Mouse (Mus musculus) spleen, adult 12 weeks (tissue): ENCODE measurements around the gene Srek1.
A peak's percentile ranks its signal among the peaks of the same experiment; 100 is the strongest.

ENCODE experiments used
- DNase-seq: peaks from one replicate; pipeline ENCODE4 v3.0.0; 2022; ENCODE audit warnings: low spot score

The Srek1 gene

DNA sequence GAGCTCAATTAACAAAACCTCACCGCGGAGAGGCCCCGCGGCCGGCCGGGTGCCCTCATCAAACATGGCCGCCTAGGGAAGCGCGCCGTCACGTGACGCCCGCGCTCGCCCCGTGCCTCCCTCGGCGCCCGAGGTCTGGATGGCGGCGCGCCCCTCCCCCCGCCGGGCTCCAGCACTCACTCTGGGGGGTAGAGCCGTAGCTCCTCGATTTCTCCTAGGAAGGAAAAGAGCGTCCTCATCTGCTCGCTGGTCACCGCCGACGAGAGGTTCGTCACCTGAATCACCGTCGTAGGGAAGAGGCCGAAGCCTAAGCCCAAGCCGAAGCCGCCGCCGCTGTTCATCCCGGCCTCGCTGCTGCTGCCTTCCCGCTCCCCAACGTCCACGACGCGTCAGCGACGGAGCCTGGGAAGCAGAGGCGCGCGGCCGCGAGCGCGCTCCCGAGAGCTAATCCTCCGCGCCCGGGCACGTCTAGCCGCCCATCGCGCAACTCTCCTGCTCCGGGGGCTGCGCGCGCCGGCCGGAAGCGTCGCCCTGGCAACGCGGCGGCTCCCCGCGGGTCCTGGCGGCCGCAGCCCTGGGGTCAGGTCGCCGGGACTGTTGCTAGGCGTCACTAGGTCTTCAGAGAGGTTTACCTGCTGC, at the start of gene Srek1:
Gene Srek1 (minus strand): TSS at position 490 of the 639 bp plus-strand sequence.
- peak; percentile 86 for DNase-seq

DNA sequence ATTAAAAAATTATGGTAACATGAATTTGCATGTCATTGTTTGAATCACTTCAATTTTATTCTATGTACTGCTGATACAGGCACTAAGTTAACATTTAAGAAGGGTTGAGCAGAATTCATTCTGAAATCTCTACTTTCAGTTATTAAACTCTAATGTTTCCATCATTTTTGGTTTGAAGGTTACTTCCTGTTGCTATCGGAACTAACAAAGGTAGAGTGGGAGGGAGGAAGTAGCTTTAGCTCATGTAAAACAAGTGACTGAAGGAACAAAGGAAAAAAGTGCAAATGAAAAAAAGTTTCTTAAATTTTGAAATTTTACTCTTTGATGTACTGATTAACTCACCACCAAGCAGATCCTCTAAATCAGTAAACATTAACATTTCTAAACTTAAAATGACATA, 47.9 kb upstream of the Srek1 start:
- no peak for DNase-seq

DNA sequence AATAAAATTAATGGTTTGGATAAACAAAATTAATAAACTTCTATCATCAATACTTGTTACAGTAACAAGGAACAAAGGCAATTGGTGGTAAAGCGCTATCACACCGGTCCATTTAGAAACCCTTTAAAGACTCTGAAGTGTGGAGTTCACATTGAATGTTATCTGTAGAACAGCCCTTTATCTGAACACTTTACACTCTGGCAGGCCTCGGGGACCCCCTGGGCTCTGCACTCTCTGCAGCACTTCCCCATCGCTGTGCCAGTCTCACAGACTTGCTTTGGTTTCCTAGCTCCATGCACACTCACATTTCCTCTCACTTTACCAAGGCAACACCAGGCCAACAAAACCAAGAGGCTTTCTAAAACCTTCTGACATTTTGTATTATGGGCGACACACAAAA, 45.0 kb upstream of the Srek1 start:
- no peak for DNase-seq

DNA sequence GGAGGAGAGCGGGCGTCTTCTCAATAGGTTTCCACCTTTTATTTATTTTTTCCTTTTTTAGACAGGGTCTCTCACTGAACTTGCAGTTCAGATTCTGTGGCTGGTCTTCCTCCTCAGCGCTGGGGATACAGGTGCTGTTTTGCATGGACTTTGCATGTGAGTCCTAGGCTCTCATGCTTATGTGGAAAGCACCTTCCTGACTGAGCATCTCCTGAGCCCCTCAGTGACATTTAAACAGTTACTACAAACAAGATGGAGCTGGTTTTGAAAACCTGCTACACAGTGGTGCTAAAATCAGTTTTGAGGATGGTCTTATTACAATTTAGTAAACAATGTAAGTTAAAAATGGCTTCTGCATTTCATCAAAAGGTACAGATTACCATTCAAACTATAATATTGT, 43.5 kb upstream of the Srek1 start:
- DNase-seq: no peak

GRCm38 (mm10) chr13:103807464-103807863, 33.1 kb upstream of the Srek1 start:
- no peak for DNase-seq

GRCm38 (mm10) chr13:103806210-103806851, 31.9 kb upstream of the Srek1 start:
- DNase-seq: no peak

GRCm38 (mm10) chr13:103803721-103804120, 29.3 kb upstream of the Srek1 start:
- no peak for DNase-seq

GRCm38 (mm10) chr13:103801021-103801420, 26.6 kb upstream of the Srek1 start:
- no peak for DNase-seq

GRCm38 (mm10) chr13:103794688-103795543, 20.5 kb upstream of the Srek1 start:
- DNase-seq: no peak

GRCm38 (mm10) chr13:103779922-103780585, 5.6 kb upstream of the Srek1 start:
- no peak for DNase-seq

DNA sequence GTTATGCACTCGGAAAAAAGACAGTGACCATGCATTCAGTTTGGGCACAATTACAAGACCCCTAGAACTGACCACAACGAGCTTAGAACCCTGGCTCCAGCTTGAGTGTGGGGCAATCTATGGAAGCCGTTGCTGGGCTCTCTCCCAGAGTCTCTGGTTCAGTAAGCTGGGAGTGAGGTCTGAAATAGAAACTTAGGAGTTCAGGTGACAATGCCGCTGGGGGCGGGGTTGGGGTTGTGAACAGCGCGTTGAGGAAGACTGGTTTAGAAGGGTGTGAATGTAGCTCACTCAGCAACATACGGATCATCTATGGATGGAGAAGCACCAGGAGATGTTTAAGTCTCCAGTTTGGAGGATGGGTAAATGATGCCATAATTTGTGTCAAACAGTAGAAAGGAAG, 2.7 kb upstream of the Srek1 start:
- no peak for DNase-seq

DNA sequence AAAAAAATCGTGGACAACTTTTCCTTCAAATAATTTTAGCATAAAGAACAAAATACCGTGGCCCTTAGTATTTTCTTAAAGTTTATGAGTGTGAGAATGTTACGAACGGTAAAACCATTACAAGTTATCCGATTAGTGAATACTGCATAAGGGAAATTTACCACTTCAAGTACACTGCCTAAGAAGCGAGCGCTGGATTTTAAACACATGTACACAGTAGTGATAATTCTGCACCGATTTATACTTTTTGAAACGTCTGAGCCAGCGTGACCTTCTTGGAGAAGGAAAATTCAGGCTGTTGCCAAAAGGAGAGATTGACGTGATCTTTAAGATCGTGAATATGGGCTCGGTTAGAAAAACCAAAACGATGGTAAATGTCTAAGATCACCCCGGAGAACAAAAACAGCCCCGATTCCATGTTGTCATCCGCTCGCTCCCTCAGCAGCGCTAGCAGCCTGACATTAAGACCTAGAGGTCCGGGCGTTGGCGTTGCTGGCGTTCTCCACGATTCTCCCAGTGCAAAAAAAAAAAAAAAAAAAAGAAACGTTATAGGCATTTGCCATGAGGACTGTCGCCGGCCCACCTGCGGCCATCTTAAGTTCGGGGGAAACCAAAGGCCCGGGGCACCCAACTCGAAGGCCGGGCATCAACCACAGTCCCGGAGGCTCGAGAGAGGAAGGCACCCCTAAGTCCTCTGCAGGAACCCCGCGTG, 845 bp downstream of the Srek1 start:
- DNase-seq: no peak

DNA sequence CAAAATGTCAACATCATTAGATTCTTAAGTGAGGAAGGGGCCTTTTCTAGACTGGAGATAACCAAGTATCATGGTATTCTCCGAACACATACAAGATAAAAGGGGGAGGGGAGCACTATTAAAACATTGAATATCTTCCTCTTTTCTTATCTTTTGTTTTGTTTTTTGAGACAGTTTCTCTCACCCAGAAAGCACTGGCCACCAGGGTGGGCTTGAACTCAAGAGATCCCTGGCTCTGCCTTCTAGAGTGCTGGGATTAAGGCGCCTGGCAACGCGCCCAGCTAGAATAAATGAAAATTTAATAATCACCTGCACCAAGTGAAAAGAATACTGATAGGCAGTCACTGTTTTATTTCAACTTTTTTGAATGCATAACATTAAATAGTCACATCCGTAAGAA, 1.5 kb downstream of the Srek1 start:
- DNase-seq: no peak

- DNase-seq: no peak
Measured at GRCm38 (mm10) chr13:103770821-103771220, 3.6 kb downstream of the Srek1 start.

GRCm38 (mm10) chr13:103767935-103768334, 6.5 kb downstream of the Srek1 start:
- no peak for DNase-seq

GRCm38 (mm10) chr13:103763640-103764039, 10.8 kb downstream of the Srek1 start:
- no peak for DNase-seq

GRCm38 (mm10) chr13:103761971-103762370, 12.4 kb downstream of the Srek1 start:
- no peak for DNase-seq

GRCm38 (mm10) chr13:103751421-103751820, 23.0 kb downstream of the Srek1 start:
- DNase-seq: no peak

DNA sequence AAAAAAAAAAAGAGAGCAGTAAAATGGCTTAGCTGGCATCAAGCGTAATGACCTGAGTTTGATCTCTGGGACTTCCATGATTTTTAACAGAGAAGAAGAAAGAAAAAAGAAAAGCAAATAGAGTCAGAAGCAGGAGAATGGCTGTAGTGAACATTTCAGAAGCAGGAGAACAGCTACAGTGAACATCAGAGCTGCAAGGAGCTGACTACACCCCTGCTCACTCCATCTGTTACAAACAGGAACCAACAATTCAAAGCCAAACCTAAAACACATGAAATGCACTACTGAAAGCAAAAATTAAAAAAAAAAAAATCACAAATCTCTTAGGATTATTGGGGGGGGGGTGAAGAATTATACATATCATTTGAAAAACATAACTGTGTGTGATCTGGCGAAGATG, 28.7 kb downstream of the Srek1 start:
- no peak for DNase-seq

DNA sequence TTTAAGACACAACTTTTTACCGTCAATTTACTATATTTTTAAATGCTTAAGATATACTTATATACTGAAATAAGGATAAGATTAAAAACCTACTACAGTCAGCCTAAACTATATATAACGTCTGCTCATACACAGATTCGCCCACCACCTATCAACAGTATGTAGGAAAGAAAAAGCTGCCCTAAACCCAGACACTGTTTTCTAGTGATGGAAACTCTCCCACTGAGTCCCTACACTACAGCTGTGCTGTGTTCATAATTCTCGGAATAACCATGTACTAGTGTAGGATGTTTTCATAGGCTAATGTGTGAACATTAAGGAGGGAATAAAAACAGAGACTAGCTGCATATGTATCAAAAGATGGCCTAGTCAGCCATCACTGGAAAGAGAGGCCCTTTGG, 29.2 kb downstream of the Srek1 start:
- no peak for DNase-seq

DNA sequence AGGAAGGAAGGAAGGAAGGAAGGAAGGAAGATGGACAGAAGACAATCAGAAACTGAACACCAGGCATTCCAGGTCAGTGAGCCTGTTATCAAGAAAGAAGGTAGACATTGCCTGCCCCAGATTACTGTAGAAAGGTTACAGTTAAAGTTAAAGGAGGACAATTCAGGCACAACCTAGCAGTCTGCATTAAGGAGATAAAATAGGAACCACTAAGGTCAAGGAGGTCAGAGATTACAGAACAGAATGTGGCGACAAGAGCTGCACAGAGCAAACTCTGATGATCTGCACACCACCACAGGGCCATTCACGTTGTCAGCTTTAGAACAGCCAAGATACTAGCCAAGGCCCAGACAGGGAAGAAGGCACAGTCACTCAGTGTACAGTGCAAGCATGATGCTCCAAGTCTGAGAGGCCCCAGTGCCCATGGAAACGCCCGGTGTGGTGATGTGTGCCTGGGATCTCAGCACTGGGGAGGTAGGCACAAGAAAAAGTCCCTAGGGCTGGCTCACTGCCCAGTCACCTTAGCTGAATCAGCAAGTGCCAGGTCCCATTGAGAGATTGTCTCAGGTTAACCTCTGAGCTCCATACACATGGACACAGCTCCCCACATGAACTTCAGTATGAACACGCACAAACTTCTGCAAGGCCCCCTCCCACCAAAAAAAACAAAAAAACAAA, 38.9 kb downstream of the Srek1 start:
- peak; percentile 8 for DNase-seq
